Mouse (Mus musculus) embryonic fibroblast, embryonic 13.5 days (primary cell): Measurements from ENCODE around the gene Strc.

Source experiments
- CTCF ChIP-seq: IDR thresholded peaks from 2 replicates; pipeline ENCODE4 v1.5.1; 2011; ENCODE audit warnings: mild to moderate bottlenecking, control low read depth, low read length, moderate library complexity, borderline replicate concordance; ENCODE audit not compliant: insufficient read depth
- POLR2A ChIP-seq: IDR thresholded peaks from 2 replicates; pipeline ENCODE4 v1.6.1; 2011; ENCODE audit warnings: low read depth, mild to moderate bottlenecking, control low read depth, low read length, moderate library complexity

DNA sequence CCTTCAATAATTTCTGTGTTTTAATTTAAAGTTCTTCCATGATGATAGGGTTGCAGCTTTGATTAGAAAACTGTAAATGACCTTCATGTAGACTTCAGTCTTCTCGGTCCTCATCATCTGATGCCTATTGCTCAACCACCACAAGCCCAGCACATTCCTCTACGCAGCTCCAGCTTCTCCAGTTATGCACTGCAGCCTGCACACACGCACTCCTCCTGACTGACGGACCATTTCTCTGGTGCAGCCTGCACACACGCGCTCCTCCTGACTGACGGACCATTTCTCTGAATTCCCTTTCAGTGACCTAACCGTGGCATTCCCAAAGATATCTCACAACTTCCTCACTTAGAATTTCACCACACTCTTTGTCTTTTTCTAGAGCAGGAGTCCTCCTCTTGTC lies 33.8 kb downstream of the Strc start:
- TF ChIP-seq CTCF (no peak), POLR2A (no peak)
